Mouse (Mus musculus) stomach, embryonic 14.5 days (tissue): ENCODE measurements around the gene Zdhhc7. TPM values are rescaled to one million over a fixed set of nuclear protein-coding genes. Genes with fewer than 3 reads are reported as not detected.
A peak's percentile ranks its signal among the peaks of the same experiment; 100 is the strongest.

Experiments used
- ATAC-seq: fragments of 200-750 bp; cut with Nextera tagmentation; 2 replicates; pipeline ENCODE4 v1.8.0; 2017; ENCODE audit warnings: low read depth, moderate TSS enrichment; ENCODE audit not compliant: insufficient number of reproducible peaks, insufficient read depth, low FRiP score
- H3K27ac ChIP-seq: fragments of 300-500 bp; sonication (generic); 2 replicates; pipeline ENCODE4 v1.5.1; 2014; ENCODE audit warnings: mild to moderate bottlenecking, low read length, moderate library complexity, mixed read lengths
- H3K27me3 ChIP-seq: fragments of 300-500 bp; sonication (generic); 2 replicates; pipeline ENCODE4 v1.6.1; 2014; ENCODE audit warnings: low read length, control low read depth, mixed read lengths; ENCODE audit not compliant: control insufficient read depth, insufficient read depth
- H3K36me3 ChIP-seq: fragments of 300-500 bp; sonication (generic); 2 replicates; pipeline ENCODE4 v1.6.1; 2014; ENCODE audit warnings: mild to moderate bottlenecking, control low read depth, low read length, moderate library complexity, mixed read lengths; ENCODE audit not compliant: control insufficient read depth, insufficient read depth
- H3K4me1 ChIP-seq: fragments of 300-500 bp; sonication (generic); 2 replicates; pipeline ENCODE4 v1.6.1; 2014; ENCODE audit warnings: low read length, control low read depth, mixed read lengths; ENCODE audit not compliant: control insufficient read depth, insufficient read depth
- H3K4me2 ChIP-seq: fragments of 300-500 bp; sonication (generic); replicated peaks from 2 replicates; pipeline ENCODE4 v1.6.1; 2014; ENCODE audit warnings: low read depth, low read length, control low read depth
- H3K4me3 ChIP-seq: fragments of 300-500 bp; sonication (generic); 2 replicates; pipeline ENCODE4 v1.5.1; 2014; ENCODE audit warnings: low read depth, low read length, control low read depth
- H3K9ac ChIP-seq: fragments of 300-500 bp; sonication (generic); replicated peaks from 2 replicates; pipeline ENCODE4 v1.6.1; 2014; ENCODE audit warnings: low read depth, mild to moderate bottlenecking, control low read depth, low read length, moderate library complexity, mixed read lengths
- H3K9me3 ChIP-seq: fragments of 300-500 bp; sonication (generic); 2 replicates; pipeline ENCODE4 v1.6.1; 2016; ENCODE audit warnings: low read depth, low read length, control low read depth; ENCODE audit not compliant: control insufficient read depth
- WGBS: fragments of 180-500 bp; shearing (Covaris S2); extraction: QIAGEN DNeasy Blood & Tissue Kit; methylation state at CpG from one replicate; pipeline ENCODE4 v1.1.7; 2014; 5-methylcytosine and 5-hydroxymethylcytosine counted together
- polyA plus RNA-seq: library from polyadenylated mRNA; unstranded; fragments of >200 nt; fragmentation: Nextera tagmentation; extraction: Ambion mirVana; gene quantifications from 2 replicates; pipeline ENCODE4 v1.2.1, GENCODE M21; 2014

Gene Zdhhc7
- polyA plus RNA-seq, 1 experiment from 2014 or later, result 28.9 TPM

DNA sequence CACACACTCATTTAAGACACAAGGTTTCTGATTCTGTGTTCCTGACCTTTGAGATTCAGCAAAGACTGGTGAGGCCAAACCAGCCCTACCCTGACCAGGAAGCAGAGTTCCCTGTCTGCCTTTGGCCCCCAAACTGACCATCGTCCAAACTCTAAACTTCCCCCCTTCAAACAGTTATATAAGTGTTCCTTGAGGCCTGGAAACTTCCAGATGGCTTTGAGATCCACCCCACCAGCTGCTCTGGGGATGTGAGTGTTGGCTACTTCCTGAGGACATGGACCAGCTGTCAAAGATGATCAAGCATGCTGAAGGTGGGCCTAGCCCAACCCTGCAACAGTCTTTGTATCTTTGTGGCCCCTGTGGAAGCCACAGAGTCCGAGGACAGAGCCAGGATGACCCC lies 44.2 kb downstream of the Zdhhc7 start:
- Histone ChIP-seq H3K4me2 (no peak overlapping the region), H3K36me3 (no peaks in the 10 kb centered on the region), H3K9ac (no peak overlapping the region), H3K4me3 (no peak overlapping the region), H3K4me1 (no peaks in the 10 kb centered on the region), H3K9me3 (no peaks in the 10 kb centered on the region), H3K27me3 (no peaks in the 10 kb centered on the region), H3K27ac (no peak overlapping the region)
- ATAC-seq, result no peak
- WGBS, result 76% methylated on average over 2 of the region's 2 CpGs

DNA sequence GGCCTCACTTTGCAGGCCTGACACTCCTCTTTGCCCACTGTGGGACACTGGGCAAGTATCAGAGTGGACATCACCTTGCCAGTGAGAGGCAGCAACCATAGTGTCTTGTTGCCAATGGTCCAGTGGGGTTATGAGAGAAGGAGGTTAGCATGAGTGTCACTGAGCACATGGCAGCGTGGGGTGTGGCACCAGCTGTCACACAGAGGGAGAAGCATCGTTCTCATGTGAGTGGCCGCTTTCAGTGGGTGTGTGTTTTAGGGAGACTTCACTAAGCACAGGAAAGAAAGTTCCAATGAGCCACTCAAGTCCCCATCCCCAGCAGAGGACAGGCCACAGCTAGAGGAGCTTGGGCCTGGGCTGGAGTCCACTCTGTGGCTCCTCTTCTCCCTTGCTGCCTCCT lies 46.4 kb downstream of the Zdhhc7 start:
- no peak overlapping the region for H3K27ac ChIP-seq
- no peak overlapping the region for H3K4me3 ChIP-seq
- H3K9me3 ChIP-seq, result no peaks in the 10 kb centered on the region
- H3K4me2 ChIP-seq, result no peak overlapping the region
- H3K4me1 ChIP-seq, result no peaks in the 10 kb centered on the region
- H3K27me3 ChIP-seq, result no peaks in the 10 kb centered on the region
- ATAC-seq, result no peak
- H3K36me3 ChIP-seq, result no peaks in the 10 kb centered on the region
- 82% methylated on average over 3 of the region's 3 CpGs for whole genome bisulfite sequencing
- no peak overlapping the region for H3K9ac ChIP-seq

DNA sequence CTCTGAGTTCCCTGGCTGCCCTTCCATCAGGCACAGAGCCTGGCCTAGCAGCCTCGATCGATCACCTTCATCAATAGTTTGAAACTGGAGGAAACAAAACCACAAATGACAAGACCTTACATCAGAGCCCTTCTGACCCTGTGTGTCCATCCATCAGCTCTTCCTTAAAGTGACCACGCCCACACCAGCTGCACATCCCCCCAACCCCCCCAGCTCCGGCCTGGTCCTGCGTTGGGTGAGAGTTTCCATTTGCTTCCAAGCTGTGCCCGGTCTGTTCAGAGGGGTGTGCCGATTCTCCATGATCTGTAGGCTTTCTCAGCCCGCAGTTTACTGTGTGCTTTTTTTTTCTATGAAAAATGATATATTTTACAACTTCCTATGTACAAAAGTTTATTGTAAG lies 49.0 kb downstream of the Zdhhc7 start:
- Histone ChIP-seq H3K36me3 (no peaks in the 10 kb centered on the region; the same call in 1 of the 2 replicates), H3K9me3 (no peaks in the 10 kb centered on the region), H3K4me2 (no peak overlapping the region), H3K27ac (no peak overlapping the region), H3K27me3 (no peaks in the 10 kb centered on the region), H3K4me3 (no peak overlapping the region), H3K4me1 (no peaks in the 10 kb centered on the region), H3K9ac (no peak overlapping the region)
- 60% methylated on average over 8 of the region's 8 CpGs for whole genome bisulfite sequencing
- 0 out of 2 replicates have a peak, but pooled peaks have one; percentile 23 for ATAC-seq

DNA sequence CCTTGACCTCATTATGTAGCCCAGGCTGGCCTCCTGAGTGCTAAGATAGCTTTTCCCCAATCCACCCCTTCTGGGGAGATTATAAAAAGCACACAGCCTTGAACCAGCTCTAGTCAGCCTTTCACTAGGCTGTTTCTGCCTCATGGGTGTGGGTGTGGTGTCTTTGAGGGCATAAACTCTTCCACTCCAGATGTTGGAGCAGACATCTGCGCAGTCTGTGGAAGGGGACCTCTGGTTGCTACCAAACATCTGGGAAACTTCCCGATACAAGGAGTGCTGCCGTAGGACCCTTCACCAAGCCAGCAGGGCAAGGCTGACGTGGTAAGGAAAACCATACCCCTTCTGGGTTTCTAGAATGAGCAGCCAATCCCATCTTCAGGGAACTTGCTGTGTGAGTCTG lies 49.4 kb downstream of the Zdhhc7 start:
- WGBS, result 71% methylated on average over 4 of the region's 4 CpGs
- ATAC-seq, result no peak
- Histone ChIP-seq H3K27ac (no peak overlapping the region), H3K9me3 (no peaks in the 10 kb centered on the region), H3K4me2 (no peak overlapping the region), H3K27me3 (no peaks in the 10 kb centered on the region), H3K4me1 (0 out of 2 replicates have a peak, but pooled peaks cover under 1% of the 10 kb centered on the region), H3K9ac (no peak overlapping the region), H3K36me3 (no peaks in the 10 kb centered on the region; the same call in 1 of the 2 replicates), H3K4me3 (no peak overlapping the region)

DNA sequence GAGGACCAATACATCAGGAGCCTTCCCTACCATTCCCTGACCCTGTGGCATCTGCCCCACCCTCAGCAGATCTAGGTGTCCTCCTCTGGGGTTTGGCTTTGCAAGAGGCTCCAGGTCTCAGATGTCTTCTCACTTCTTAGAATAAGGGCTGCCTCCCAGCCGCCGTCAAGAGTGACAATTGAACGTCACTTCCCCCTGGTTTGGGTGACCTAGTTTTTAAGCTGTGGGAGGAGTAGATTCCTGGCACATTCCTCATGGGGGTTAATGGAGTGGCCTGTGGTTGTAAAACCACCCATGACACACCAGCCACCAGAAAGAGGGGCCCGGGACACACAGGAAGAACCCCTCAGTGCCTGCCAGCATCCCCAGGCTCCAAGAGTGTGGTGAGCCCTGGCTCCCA lies 50.3 kb downstream of the Zdhhc7 start:
- Histone ChIP-seq H3K27ac (no peak overlapping the region), H3K4me3 (no peak overlapping the region), H3K4me1 (0 out of 2 replicates have a peak, but pooled peaks cover 8% of the 10 kb centered on the region), H3K36me3 (no peaks in the 10 kb centered on the region; the same call in 1 of the 2 replicates), H3K27me3 (no peaks in the 10 kb centered on the region), H3K4me2 (no peak overlapping the region), H3K9me3 (no peaks in the 10 kb centered on the region), H3K9ac (no peak overlapping the region)
- 46% methylated on average over 4 of the region's 4 CpGs for WGBS
- no peak for ATAC-seq

DNA sequence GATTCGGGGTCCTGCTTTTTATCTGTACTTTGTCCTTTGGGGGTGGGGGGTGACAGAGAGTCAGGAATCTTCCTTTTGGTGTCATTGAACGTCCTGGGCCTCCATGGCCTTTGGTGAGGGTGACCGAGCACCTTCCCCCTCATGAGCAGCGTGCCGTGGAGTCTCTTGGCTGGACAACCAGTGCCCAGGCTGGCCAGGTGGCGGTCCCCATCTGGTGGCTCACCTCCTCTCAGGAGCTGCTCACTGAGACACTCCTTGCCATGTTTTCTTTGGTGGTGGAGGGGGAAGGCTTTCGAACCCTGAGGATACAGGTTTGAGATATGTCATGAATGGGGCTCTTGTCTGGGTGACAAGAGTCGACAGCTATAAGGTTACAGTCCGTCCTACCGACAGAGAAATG lies 50.9 kb downstream of the Zdhhc7 start:
- H3K27ac ChIP-seq, result no peak overlapping the region
- no peaks in the 10 kb centered on the region; the same call in 1 of the 2 replicates for H3K36me3 ChIP-seq
- 0 out of 2 replicates have a peak, but pooled peaks cover 8% of the 10 kb centered on the region for H3K4me1 ChIP-seq
- no peak overlapping the region for H3K9ac ChIP-seq
- H3K27me3 ChIP-seq, result no peaks in the 10 kb centered on the region
- no peaks in the 10 kb centered on the region for H3K9me3 ChIP-seq
- WGBS, result 84% methylated on average over 10 of the region's 10 CpGs
- no peak for ATAC-seq
- no peak overlapping the region for H3K4me3 ChIP-seq
- H3K4me2 ChIP-seq, result no peak overlapping the region

DNA sequence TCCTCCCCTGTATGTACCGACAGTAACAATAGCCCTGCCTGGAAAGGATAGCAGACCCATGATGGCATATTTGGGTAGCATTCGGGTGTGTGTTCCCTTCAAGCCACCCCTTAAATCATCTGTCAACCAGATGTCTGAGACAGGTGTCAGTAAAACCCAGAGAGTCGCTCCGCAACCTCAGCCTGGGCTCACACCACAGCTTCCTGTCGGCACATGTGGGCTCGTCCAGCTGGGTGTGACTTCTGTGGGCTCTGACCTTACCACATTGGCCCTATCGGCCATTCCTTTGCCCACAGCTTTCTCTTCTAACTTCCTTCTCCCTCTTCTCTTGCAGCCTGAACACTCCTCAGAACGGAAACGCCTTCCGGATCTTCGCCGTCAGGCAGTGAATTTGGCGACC lies 51.3 kb downstream of the Zdhhc7 start:
- Histone ChIP-seq H3K9me3 (no peaks in the 10 kb centered on the region), H3K4me2 (no peak overlapping the region), H3K36me3 (no peaks in the 10 kb centered on the region; the same call in 1 of the 2 replicates), H3K27me3 (no peaks in the 10 kb centered on the region), H3K4me1 (0 out of 2 replicates have a peak, but pooled peaks cover 8% of the 10 kb centered on the region), H3K27ac (no peak overlapping the region), H3K9ac (no peak overlapping the region), H3K4me3 (no peak overlapping the region)
- ATAC-seq, result no peak
- 84% methylated on average over 13 of the region's 13 CpGs for WGBS

DNA sequence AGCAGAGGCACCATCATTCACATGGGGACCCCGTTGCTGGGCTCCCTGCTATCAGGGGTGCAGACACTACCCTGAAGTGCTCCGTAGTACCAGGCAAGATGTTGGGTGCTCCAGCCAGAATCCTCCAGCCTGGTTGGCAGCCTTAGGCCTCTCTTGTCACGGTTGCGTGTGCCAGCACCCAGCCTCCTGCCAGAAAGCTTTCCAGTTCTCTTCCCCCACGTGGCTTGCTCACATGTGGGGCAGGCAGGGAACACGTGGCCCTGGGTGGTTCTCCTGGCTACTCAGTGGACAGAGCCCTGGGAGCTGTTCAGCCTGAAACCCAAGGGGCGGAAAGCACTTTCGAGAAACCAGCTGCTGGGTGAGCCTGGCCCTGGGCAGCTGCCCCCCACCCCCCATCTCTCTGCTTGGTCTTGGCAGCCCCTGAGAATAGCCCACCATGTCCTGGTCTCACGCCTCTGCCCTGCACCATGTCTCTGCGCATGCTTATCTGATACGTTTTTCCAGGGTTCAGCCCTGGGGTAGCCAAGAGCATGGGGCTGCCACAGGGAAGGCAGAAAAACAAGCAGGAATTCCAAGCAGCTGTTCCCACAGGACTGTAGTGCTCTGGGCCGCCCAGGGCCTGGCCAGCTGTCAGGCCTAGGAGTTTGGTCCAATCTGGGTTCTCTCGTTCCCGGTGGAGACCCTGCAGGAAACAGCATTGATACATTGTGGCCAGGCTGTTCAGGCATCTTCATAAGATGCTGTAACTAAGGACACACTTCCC lies 54.8 kb downstream of the Zdhhc7 start:
- Histone ChIP-seq H3K9me3 (no peaks in the 10 kb centered on the region), H3K4me2 (no peak overlapping the region), H3K4me3 (no peak overlapping the region), H3K27ac (peak overlapping the region; percentile 29; the same call in 1 of the 2 replicates), H3K9ac (no peak overlapping the region), H3K4me1 (0 out of 2 replicates have a peak, but pooled peaks cover 8% of the 10 kb centered on the region), H3K36me3 (no peaks in the 10 kb centered on the region; the same call in 1 of the 2 replicates), H3K27me3 (no peaks in the 10 kb centered on the region)
- WGBS, result 73% methylated on average over 14 of the region's 14 CpGs
- ATAC-seq, result peak; percentile 64; the same call in 1 of the 2 replicates
